Mouse (Mus musculus): ENCODE data around the gene Tnfaip2. TPM values are rescaled to one million over a fixed set of nuclear protein-coding genes. Genes with fewer than 3 reads are reported as not detected.

Gene Tnfaip2
- polyA plus RNA-seq, 1 experiment from 2014 or later: 1.2 TPM

GRCm38 (mm10) chr12:111443011-111443870 is 972 bp downstream of the Tnfaip2 start:
- H3K9ac ChIP-seq (ENCODE audit: low read depth, low read length): no peak overlapping the region
- peaks cover 70% of the 10 kb centered on the region for H3K27me3 ChIP-seq (replicated peaks; ENCODE audit: control insufficient read depth, insufficient read depth, low read length)
- H3K9me3 ChIP-seq (ENCODE audit: control insufficient read depth, low read length): no peaks in the 10 kb centered on the region
- no peak overlapping the region; the same call in 1 of the 2 replicates for H3K4me3 ChIP-seq (ENCODE audit: low read length)
- no peaks in the 10 kb centered on the region for H3K36me3 ChIP-seq (ENCODE audit: control insufficient read depth, insufficient read depth, low read length)
- H3K4me1 ChIP-seq (ENCODE audit: control insufficient read depth, insufficient read depth, low read depth, low read length): peaks cover 17% of the 10 kb centered on the region
- H3K4me2 ChIP-seq (ENCODE audit: low read length): peak overlapping the region; percentile 83
- no peak overlapping the region for H3K27ac ChIP-seq (ENCODE audit: low read depth, low read length)
- 16% methylated on average over 15 of the region's 15 CpGs for WGBS
- ATAC-seq: no peak

DNA sequence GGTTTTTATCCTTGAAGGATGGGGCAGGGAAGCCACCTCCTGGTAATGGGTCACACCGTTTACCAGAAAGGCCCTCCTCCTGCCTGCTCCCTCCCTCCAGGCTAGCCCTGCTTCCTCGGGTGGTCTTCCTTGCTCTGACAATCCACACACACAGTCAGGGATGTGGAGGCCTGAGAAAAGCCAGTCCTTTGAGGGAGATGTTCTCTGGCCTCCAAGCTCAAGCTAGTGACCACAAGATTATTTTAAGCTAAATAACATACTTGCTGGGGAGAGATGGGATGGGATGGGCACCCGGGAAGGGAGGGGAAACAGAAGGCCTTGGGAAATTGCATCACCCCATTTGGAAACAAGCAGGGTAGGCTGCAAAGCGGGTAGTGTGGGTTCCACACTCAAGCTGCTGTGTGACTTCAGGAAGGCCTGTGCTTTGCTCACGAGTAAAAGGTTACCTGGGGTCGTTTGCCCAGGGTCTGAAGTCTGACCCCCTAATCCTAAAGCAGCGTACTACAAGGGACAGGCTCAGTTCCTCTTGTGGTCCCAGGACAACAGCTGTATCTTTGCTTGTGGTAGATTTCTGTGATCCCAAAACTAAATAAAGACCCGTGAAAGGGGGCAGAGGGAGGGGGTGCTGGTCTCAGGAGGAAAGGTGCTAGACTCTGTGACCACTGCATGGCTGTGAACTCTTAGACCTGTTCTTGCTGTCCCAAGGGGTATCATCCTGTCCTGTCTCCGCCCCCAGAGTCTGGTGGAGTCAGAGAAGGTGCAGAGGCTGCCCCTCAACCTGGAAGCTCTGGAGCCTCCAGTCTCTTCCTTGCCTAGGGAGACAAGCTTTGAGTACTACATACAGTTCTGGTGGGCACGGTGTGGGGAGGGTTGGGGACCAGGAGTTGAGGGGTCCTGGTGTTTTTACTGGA is 1.9 kb downstream of the Tnfaip2 start:
- Histone ChIP-seq H3K4me1 (ENCODE audit: control insufficient read depth, insufficient read depth, low read depth, low read length) (peaks cover 17% of the 10 kb centered on the region), H3K27me3 (replicated peaks; ENCODE audit: control insufficient read depth, insufficient read depth, low read length) (peaks cover 78% of the 10 kb centered on the region), H3K36me3 (ENCODE audit: control insufficient read depth, insufficient read depth, low read length) (no peaks in the 10 kb centered on the region), H3K4me3 (ENCODE audit: low read length) (no peak overlapping the region), H3K4me2 (ENCODE audit: low read length) (no peak overlapping the region), H3K9me3 (ENCODE audit: control insufficient read depth, low read length) (no peaks in the 10 kb centered on the region), H3K9ac (ENCODE audit: low read depth, low read length) (no peak overlapping the region), H3K27ac (ENCODE audit: low read depth, low read length) (no peak overlapping the region)
- 30% methylated on average over 10 of the region's 10 CpGs for WGBS
- no peak for ATAC-seq

GRCm38 (mm10) chr12:111445161-111445889 is 3.1 kb downstream of the Tnfaip2 start:
- no peak overlapping the region for H3K27ac ChIP-seq (ENCODE audit: low read depth, low read length)
- WGBS: 10% methylated on average over 46 of the region's 52 CpGs
- no peaks in the 10 kb centered on the region for H3K36me3 ChIP-seq (ENCODE audit: control insufficient read depth, insufficient read depth, low read length)
- H3K4me2 ChIP-seq (ENCODE audit: low read length): peak overlapping the region; percentile 53
- peak overlapping the region; percentile 32; the same call in 1 of the 2 replicates for H3K9ac ChIP-seq (ENCODE audit: low read depth, low read length)
- ATAC-seq: no peak
- peaks cover 89% of the 10 kb centered on the region for H3K27me3 ChIP-seq (replicated peaks; ENCODE audit: control insufficient read depth, insufficient read depth, low read length)
- peaks cover 17% of the 10 kb centered on the region for H3K4me1 ChIP-seq (ENCODE audit: control insufficient read depth, insufficient read depth, low read depth, low read length)
- no peaks in the 10 kb centered on the region for H3K9me3 ChIP-seq (ENCODE audit: control insufficient read depth, low read length)
- H3K4me3 ChIP-seq (ENCODE audit: low read length): peak overlapping the region; percentile 32

DNA sequence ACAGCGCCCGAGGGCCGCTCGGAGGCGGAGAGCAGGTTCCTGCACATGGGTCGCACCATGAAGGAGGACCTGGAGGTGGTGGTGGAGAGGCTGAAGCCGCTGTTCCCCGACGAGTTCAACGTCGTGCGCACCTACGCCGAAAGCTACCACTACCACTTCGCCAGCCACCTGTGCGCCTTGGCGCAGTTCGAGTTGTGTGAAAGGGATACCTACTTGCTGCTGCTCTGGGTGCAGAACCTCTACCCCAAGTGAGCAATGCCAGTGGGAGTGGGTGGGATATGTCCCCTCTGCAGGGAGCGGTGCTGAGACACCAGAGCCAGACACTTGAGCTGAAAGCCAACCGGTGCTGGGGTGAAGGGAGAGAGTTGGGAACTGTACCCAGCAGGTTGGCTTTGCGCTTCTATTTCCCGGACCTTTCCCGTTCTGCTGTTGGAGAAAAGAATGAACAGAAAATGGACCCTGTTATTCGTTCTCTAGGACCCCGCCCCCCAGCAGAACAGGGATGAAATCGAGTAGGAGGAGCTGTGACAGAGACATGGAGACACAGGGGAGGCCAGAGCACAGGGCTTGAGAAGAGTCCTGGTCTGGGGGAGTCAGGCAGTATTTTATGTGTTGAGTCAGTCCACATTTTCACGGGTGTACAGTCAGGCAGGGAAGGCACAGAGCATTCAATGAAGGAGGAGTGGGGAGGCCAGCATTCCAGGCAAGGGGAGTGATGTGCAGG is 3.8 kb downstream of the Tnfaip2 start:
- Histone ChIP-seq H3K4me2 (ENCODE audit: low read length) (peak overlapping the region; percentile 53), H3K36me3 (ENCODE audit: control insufficient read depth, insufficient read depth, low read length) (no peaks in the 10 kb centered on the region), H3K27me3 (replicated peaks; ENCODE audit: control insufficient read depth, insufficient read depth, low read length) (peaks cover 93% of the 10 kb centered on the region), H3K27ac (ENCODE audit: low read depth, low read length) (no peak overlapping the region), H3K9me3 (ENCODE audit: control insufficient read depth, low read length) (no peaks in the 10 kb centered on the region), H3K4me3 (ENCODE audit: low read length) (peak overlapping the region; percentile 32), H3K4me1 (ENCODE audit: control insufficient read depth, insufficient read depth, low read depth, low read length) (peaks cover 17% of the 10 kb centered on the region), H3K9ac (ENCODE audit: low read depth, low read length) (peak overlapping the region; percentile 32; the same call in 1 of the 2 replicates)
- no peak for ATAC-seq
- WGBS: 11% methylated on average over 27 of the region's 27 CpGs

- Histone ChIP-seq H3K4me1 (ENCODE audit: control insufficient read depth, insufficient read depth, low read depth, low read length) (peaks cover 17% of the 10 kb centered on the region), H3K27me3 (replicated peaks; ENCODE audit: control insufficient read depth, insufficient read depth, low read length) (peaks cover 92% of the 10 kb centered on the region), H3K36me3 (ENCODE audit: control insufficient read depth, insufficient read depth, low read length) (no peaks in the 10 kb centered on the region), H3K9ac (ENCODE audit: low read depth, low read length) (no peak overlapping the region), H3K27ac (ENCODE audit: low read depth, low read length) (no peak overlapping the region), H3K4me3 (ENCODE audit: low read length) (no peak overlapping the region), H3K9me3 (ENCODE audit: control insufficient read depth, low read length) (no peaks in the 10 kb centered on the region), H3K4me2 (ENCODE audit: low read length) (no peak overlapping the region)
- WGBS: 22% methylated on average over 5 of the region's 5 CpGs
- ATAC-seq: no peak
These were observed 4.5 kb downstream of the Tnfaip2 start for GRCm38 (mm10) chr12:111446745-111447144.

DNA sequence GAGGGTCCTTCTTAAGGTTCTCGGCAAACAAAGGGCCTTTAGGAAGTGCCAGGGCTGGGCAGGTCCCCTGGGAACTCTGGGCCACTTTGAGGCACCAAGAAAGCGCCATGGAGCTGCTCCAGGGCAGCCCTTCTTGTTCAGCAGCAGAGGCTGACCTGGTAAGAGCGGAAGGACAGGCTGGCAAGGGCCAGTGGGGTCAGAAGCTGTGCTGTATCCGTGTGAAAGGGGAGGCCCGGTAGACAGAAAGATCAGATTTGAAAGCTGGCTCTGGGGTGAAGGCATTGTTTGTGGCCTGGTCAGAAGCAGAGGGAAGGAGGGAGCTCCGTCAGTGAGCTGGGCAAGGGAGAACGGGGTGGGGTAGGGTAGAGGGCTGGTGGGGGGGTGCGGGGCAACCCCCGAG is 5.1 kb downstream of the Tnfaip2 start:
- 22% methylated on average over 9 of the region's 9 CpGs for WGBS
- ATAC-seq: no peak
- Histone ChIP-seq H3K36me3 (ENCODE audit: control insufficient read depth, insufficient read depth, low read length) (no peaks in the 10 kb centered on the region), H3K4me3 (ENCODE audit: low read length) (no peak overlapping the region), H3K9ac (ENCODE audit: low read depth, low read length) (no peak overlapping the region), H3K9me3 (ENCODE audit: control insufficient read depth, low read length) (no peaks in the 10 kb centered on the region), H3K27me3 (replicated peaks; ENCODE audit: control insufficient read depth, insufficient read depth, low read length) (peaks cover 86% of the 10 kb centered on the region), H3K4me1 (ENCODE audit: control insufficient read depth, insufficient read depth, low read depth, low read length) (peaks cover 14% of the 10 kb centered on the region), H3K27ac (ENCODE audit: low read depth, low read length) (no peak overlapping the region), H3K4me2 (ENCODE audit: low read length) (no peak overlapping the region)

- Histone ChIP-seq H3K4me2 (ENCODE audit: low read length) (no peak overlapping the region), H3K9me3 (ENCODE audit: control insufficient read depth, low read length) (no peaks in the 10 kb centered on the region), H3K27me3 (replicated peaks; ENCODE audit: control insufficient read depth, insufficient read depth, low read length) (peaks cover 79% of the 10 kb centered on the region), H3K27ac (ENCODE audit: low read depth, low read length) (no peak overlapping the region), H3K36me3 (ENCODE audit: control insufficient read depth, insufficient read depth, low read length) (no peaks in the 10 kb centered on the region), H3K9ac (ENCODE audit: low read depth, low read length) (no peak overlapping the region), H3K4me1 (ENCODE audit: control insufficient read depth, insufficient read depth, low read depth, low read length) (peaks cover 9% of the 10 kb centered on the region), H3K4me3 (ENCODE audit: low read length) (no peak overlapping the region)
- ATAC-seq: no peak
- WGBS: 19% methylated on average over 22 of the region's 22 CpGs
These were observed 5.9 kb downstream of the Tnfaip2 start for GRCm38 (mm10) chr12:111447898-111448760.
